Mouse (Mus musculus) MEL (cell line): ENCODE measurements around the gene Slc6a1. TPM values are rescaled to one million over a fixed set of nuclear protein-coding genes. Genes with fewer than 3 reads are reported as not detected.

Experiments used
- DNase-seq: peaks from one replicate; pipeline ENCODE4 v3.0.0; 2011; ENCODE audit warnings: low read depth, low spot score
- H3K27ac ChIP-seq: 2 replicates; pipeline ENCODE4 v1.5.1; 2012; ENCODE audit warnings: low read depth, mild to moderate bottlenecking, control low read depth, low read length, moderate library complexity; ENCODE audit not compliant: control insufficient read depth
- H3K27me3 ChIP-seq, 2 experiments: fragments of 150-350 bp in 1 of 2; sonication (generic) in 1 of 2; 2 replicates each; pipeline ENCODE4 v1.6.1; 2012; ENCODE audit warnings: low read length in 2 of 2, mild to moderate bottlenecking in 2 of 2, improper control_type of control experiment in 1 of 2, moderate library complexity in 1 of 2; ENCODE audit not compliant: insufficient read depth in 2 of 2, control insufficient read depth in 1 of 2
- H3K36me3 ChIP-seq, 2 experiments: 2 replicates each; pipeline ENCODE4 v1.6.1; 2012 to 2014; ENCODE audit warnings: low read length in 2 of 2, improper control_type of control experiment in 1 of 2, inconsistent platforms in 1 of 2, mild to moderate bottlenecking in 1 of 2; ENCODE audit not compliant: insufficient read depth in 2 of 2, control insufficient read depth in 1 of 2
- H3K4me1 ChIP-seq, 2 experiments: fragments of 150-350 bp in 1 of 2; sonication (generic) in 1 of 2; 2 replicates each; pipeline ENCODE4 v1.6.1; 2012; ENCODE audit warnings: low read length in 2 of 2, improper control_type of control experiment in 1 of 2, mild to moderate bottlenecking in 1 of 2; ENCODE audit not compliant: insufficient read depth in 2 of 2, control insufficient read depth in 1 of 2
- H3K4me3 ChIP-seq, 2 experiments: fragments of 150-350 bp in 1 of 2; sonication (generic) in 1 of 2; 2 replicates each; pipeline ENCODE4 v1.5.1; 2012; ENCODE audit warnings: low read depth in 2 of 2, low read length in 2 of 2, mild to moderate bottlenecking in 2 of 2, moderate library complexity in 2 of 2, control low read depth in 1 of 2, improper control_type of control experiment in 1 of 2; ENCODE audit not compliant: control insufficient read depth in 1 of 2, insufficient read depth in 1 of 2
- H3K79me2 ChIP-seq: 2 replicates; pipeline ENCODE4 v1.6.1; 2012; ENCODE audit warnings: mild to moderate bottlenecking, low read length, moderate library complexity; ENCODE audit not compliant: control insufficient read depth, poor library complexity, insufficient read depth
- H3K9ac ChIP-seq: 2 replicates; pipeline ENCODE4 v1.6.1; 2012; ENCODE audit warnings: low read depth, mild to moderate bottlenecking, control low read depth, low read length, moderate library complexity; ENCODE audit not compliant: control insufficient read depth, poor library complexity, severe bottlenecking
- H3K9me3 ChIP-seq: fragments of 150-350 bp; sonication (generic); replicated peaks from 2 replicates; pipeline ENCODE4 v1.6.1; 2012; ENCODE audit warnings: mild to moderate bottlenecking, low read length, improper control_type of control experiment, moderate library complexity; ENCODE audit not compliant: insufficient read depth
- BHLHE40 ChIP-seq: IDR thresholded peaks from 2 replicates; pipeline ENCODE4 v1.6.1; 2012; ENCODE audit warnings: low read depth, mild to moderate bottlenecking, inconsistent platforms, low read length, improper control_type of control experiment, borderline replicate concordance
- CHD1 ChIP-seq: IDR thresholded peaks from 2 replicates; pipeline ENCODE4 v1.6.1; 2012; ENCODE audit warnings: low read depth, mild to moderate bottlenecking, inconsistent platforms, low read length, improper control_type of control experiment
- CTCF ChIP-seq, 3 experiments: IDR thresholded peaks in 2 of 3; conservative IDR thresholded peaks in 1 of 3; 2 replicates each; pipeline ENCODE4 v1.5.1; 2011 to 2012; ENCODE audit warnings: low read length in 3 of 3, low read depth in 2 of 3, mild to moderate bottlenecking in 2 of 3, improper control_type of control experiment in 1 of 3, inconsistent platforms in 1 of 3, mixed read lengths in 1 of 3, moderate library complexity in 1 of 3; ENCODE audit not compliant: control insufficient read depth in 1 of 3, insufficient read depth in 1 of 3, poor library complexity in 1 of 3, severe bottlenecking in 1 of 3
- EP300 ChIP-seq, 2 experiments: IDR thresholded peaks; 2 replicates each; pipeline ENCODE4 v1.6.1; 2011; ENCODE audit warnings: improper control_type of control experiment in 2 of 2, low read length in 2 of 2, low read depth in 1 of 2, mild to moderate bottlenecking in 1 of 2
- GATA1 ChIP-seq: IDR thresholded peaks from 2 replicates; pipeline ENCODE4 v1.6.1; 2011; ENCODE audit warnings: low read depth, low read length, improper control_type of control experiment
- HCFC1 ChIP-seq: IDR thresholded peaks from 2 replicates; pipeline ENCODE4 v1.6.1; 2012; ENCODE audit warnings: low read depth, mild to moderate bottlenecking, inconsistent platforms, low read length, improper control_type of control experiment, moderate library complexity
- JUND ChIP-seq: IDR thresholded peaks from 2 replicates; pipeline ENCODE4 v1.6.1; 2011; ENCODE audit warnings: low read depth, mild to moderate bottlenecking, improper control_type of control experiment, low read length
- MAX ChIP-seq: IDR thresholded peaks from 2 replicates; pipeline ENCODE4 v1.6.1; 2011; ENCODE audit warnings: low read length, improper control_type of control experiment
- MAZ ChIP-seq: IDR thresholded peaks from 2 replicates; pipeline ENCODE4 v1.6.1; 2012; ENCODE audit warnings: low read depth, mild to moderate bottlenecking, inconsistent platforms, low read length, improper control_type of control experiment
- MEF2A ChIP-seq: IDR thresholded peaks from 2 replicates; pipeline ENCODE4 v1.6.1; 2014; ENCODE audit warnings: low read depth, mild to moderate bottlenecking, inconsistent platforms, low read length, improper control_type of control experiment; ENCODE audit not compliant: poor library complexity, insufficient replicate concordance, severe bottlenecking; ENCODE audit errors: extremely low read depth
- MXI1 ChIP-seq: IDR thresholded peaks from 2 replicates; pipeline ENCODE4 v1.6.1; 2011; ENCODE audit warnings: mild to moderate bottlenecking, low read depth, low read length, improper control_type of control experiment
- MYB ChIP-seq: IDR thresholded peaks from 2 replicates; pipeline ENCODE4 v1.6.1; 2011; ENCODE audit warnings: mild to moderate bottlenecking, low read depth, low read length, improper control_type of control experiment
- NRF1 ChIP-seq: IDR thresholded peaks from 2 replicates; pipeline ENCODE4 v1.6.1; 2014; ENCODE audit warnings: low read depth, mild to moderate bottlenecking, inconsistent platforms, low read length, improper control_type of control experiment, moderate library complexity; ENCODE audit not compliant: poor library complexity, insufficient read depth, severe bottlenecking
- POLR2AphosphoS2 ChIP-seq: IDR thresholded peaks from 2 replicates; pipeline ENCODE4 v1.6.1; 2011; ENCODE audit warnings: low read length, improper control_type of control experiment
- POLR2AphosphoS5 ChIP-seq: IDR thresholded peaks from 2 replicates; pipeline ENCODE4 v1.6.1; 2012; ENCODE audit warnings: low read depth, borderline replicate concordance, mild to moderate bottlenecking, inconsistent platforms, low read length, moderate library complexity, mixed read lengths
- RAD21 ChIP-seq: IDR thresholded peaks from 2 replicates; pipeline ENCODE4 v1.6.1; 2011; ENCODE audit warnings: mild to moderate bottlenecking, low read depth, low read length, improper control_type of control experiment
- SIN3A ChIP-seq: IDR thresholded peaks from 2 replicates; pipeline ENCODE4 v1.6.1; 2012; ENCODE audit warnings: low read length, improper control_type of control experiment, inconsistent platforms
- SMC3 ChIP-seq: IDR thresholded peaks from 2 replicates; pipeline ENCODE4 v1.6.1; 2011; ENCODE audit warnings: low read depth, low read length, improper control_type of control experiment
- TAL1 ChIP-seq: IDR thresholded peaks from 2 replicates; pipeline ENCODE4 v1.6.1; 2012; ENCODE audit warnings: mild to moderate bottlenecking, inconsistent platforms, low read length, moderate library complexity, mixed read lengths
- TCF12 ChIP-seq: IDR thresholded peaks from 2 replicates; pipeline ENCODE4 v1.6.1; 2014; ENCODE audit warnings: low read depth, mild to moderate bottlenecking, inconsistent platforms, low read length, improper control_type of control experiment, moderate library complexity
- UBTF ChIP-seq: IDR thresholded peaks from 2 replicates; pipeline ENCODE4 v1.6.1; 2012; ENCODE audit warnings: low read depth, mild to moderate bottlenecking, inconsistent platforms, low read length, improper control_type of control experiment, moderate library complexity, borderline replicate concordance; ENCODE audit not compliant: insufficient read depth
- USF1 ChIP-seq: IDR thresholded peaks from 2 replicates; pipeline ENCODE4 v1.6.1; 2014; ENCODE audit warnings: low read depth, mild to moderate bottlenecking, inconsistent platforms, low read length, improper control_type of control experiment, moderate library complexity
- ZMIZ1 ChIP-seq: IDR thresholded peaks from 2 replicates; pipeline ENCODE4 v1.6.1; 2012; ENCODE audit warnings: low read depth, mild to moderate bottlenecking, inconsistent platforms, low read length, improper control_type of control experiment, moderate library complexity
- ZNF384 ChIP-seq: IDR thresholded peaks from 2 replicates; pipeline ENCODE4 v1.6.1; 2012; ENCODE audit warnings: low read depth, mild to moderate bottlenecking, inconsistent platforms, low read length, improper control_type of control experiment
- polyA plus RNA-seq, 2 experiments: library from polyadenylated mRNA; stranded (reverse) in 1 of 2; unstranded in 1 of 2; fragments of >175 nt in 1 of 2; fragments of >200 nt in 1 of 2; gene quantifications; 2 replicates each; pipeline versions ENCODE4 v1.2.1 to v1.2.4; 2012; ENCODE audit warnings: low replicate concordance in 2 of 2, low read depth in 1 of 2; ENCODE audit not compliant: insufficient read length in 2 of 2, insufficient read depth in 1 of 2, missing spikeins in 1 of 2
- total RNA-seq: library from RNA; depleted of rRNA; stranded (reverse); fragments of 300-350 nt; gene quantifications from 2 replicates; pipeline ENCODE4 v1.2.3, GENCODE M21; 2012

The Slc6a1 gene
- total and polyA plus RNA-seq, 3 experiments, result not detected

DNA sequence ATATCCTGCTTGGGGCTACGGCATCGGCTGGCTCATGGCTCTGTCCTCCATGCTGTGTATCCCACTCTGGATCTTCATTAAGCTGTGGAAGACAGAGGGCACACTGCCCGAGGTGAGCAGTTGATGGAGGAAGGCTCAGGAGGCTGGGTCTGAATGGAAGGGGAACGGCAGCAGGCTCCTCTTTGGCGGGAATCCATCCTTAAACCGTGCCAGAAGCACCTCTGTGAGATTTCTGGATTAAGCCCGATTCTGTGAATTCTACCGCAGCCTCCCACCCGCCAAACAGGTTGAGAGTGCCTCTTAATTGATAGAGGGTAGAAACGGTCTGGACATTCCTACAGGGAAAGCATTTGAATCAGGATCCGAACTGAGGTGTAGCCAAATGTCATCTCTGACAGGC lies 36.8 kb upstream of the Slc6a1 start:
- no peaks in the 10 kb centered on the region for H3K36me3 ChIP-seq
- no peaks in the 10 kb centered on the region for H3K79me2 ChIP-seq
- H3K9ac ChIP-seq, result no peak overlapping the region
- no peak overlapping the region for H3K27ac ChIP-seq
- H3K4me3 ChIP-seq, result no peak overlapping the region
- TF ChIP-seq JUND, result no peak
- TF ChIP-seq MYB, result no peak
- no peak for TF ChIP-seq MEF2A
- TF ChIP-seq SIN3A, result no peak
- no peak for TF ChIP-seq MAZ
- no peak for TF ChIP-seq POLR2AphosphoS5
- TF ChIP-seq MXI1, result no peak
- TF ChIP-seq GATA1, result no peak
- TF ChIP-seq BHLHE40, result no peak
- no peak for TF ChIP-seq CHD1
- no peak for TF ChIP-seq CTCF (IDR thresholded peaks at IDR 0.05 in 2 of 3, conservative IDR thresholded peaks at IDR 0.05 in 1 of 3; ENCODE audit: control insufficient read depth in 1 of 3, insufficient read depth in 1 of 3, low read depth in 2 of 3, low read length in 3 of 3, poor library complexity in 1 of 3, severe bottlenecking in 1 of 3)
- no peak for TF ChIP-seq POLR2AphosphoS2
- TF ChIP-seq TCF12, result no peak
- TF ChIP-seq EP300 (IDR thresholded peaks at IDR 0.05; ENCODE audit: low read depth in 1 of 2, low read length in 2 of 2), result no peak
- no peak for TF ChIP-seq TAL1
- no peak for TF ChIP-seq ZMIZ1
- no peak for TF ChIP-seq ZNF384
- no peaks in the 10 kb centered on the region for H3K27me3 ChIP-seq
- no peaks in the 10 kb centered on the region for H3K4me1 ChIP-seq
- H3K9me3 ChIP-seq, result no peaks in the 10 kb centered on the region
- DNase-seq, result no peak

DNA sequence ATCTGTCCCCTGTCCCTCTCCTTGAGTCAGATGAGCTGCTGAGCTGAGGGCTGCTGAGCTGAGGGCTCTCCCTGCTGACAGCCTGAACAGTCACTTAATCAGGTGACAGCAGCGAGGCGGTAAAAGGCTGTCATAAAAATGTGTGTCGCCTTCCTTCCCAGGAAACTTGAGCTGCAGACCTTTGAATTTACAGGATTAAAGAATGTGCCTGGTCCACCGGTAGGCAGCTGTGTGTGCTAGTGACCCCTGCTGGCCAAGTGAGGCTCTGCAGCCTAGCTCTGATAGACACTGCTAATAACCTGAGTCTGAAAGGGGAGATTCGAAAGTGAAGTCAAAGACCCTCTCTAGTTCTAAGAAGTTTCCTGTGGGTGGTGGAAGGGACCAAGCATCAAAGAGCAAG lies 32.1 kb upstream of the Slc6a1 start:
- H3K4me3 ChIP-seq, result no peak overlapping the region
- H3K36me3 ChIP-seq, result no peaks in the 10 kb centered on the region
- no peaks in the 10 kb centered on the region for H3K9me3 ChIP-seq
- DNase-seq, result peak; percentile 4
- no peaks in the 10 kb centered on the region for H3K27me3 ChIP-seq
- no peak for TF ChIP-seq NRF1
- TF ChIP-seq SIN3A, result no peak
- TF ChIP-seq RAD21, result peak; percentile 1
- TF ChIP-seq GATA1, result no peak
- TF ChIP-seq HCFC1, result no peak
- TF ChIP-seq POLR2AphosphoS2, result no peak
- TF ChIP-seq USF1, result no peak
- peak; percentile 38 to 62 (median 46) for TF ChIP-seq CTCF (IDR thresholded peaks at IDR 0.05 in 2 of 3, conservative IDR thresholded peaks at IDR 0.05 in 1 of 3; ENCODE audit: control insufficient read depth in 1 of 3, insufficient read depth in 1 of 3, low read depth in 2 of 3, low read length in 3 of 3, poor library complexity in 1 of 3, severe bottlenecking in 1 of 3)
- no peak for TF ChIP-seq ZMIZ1
- TF ChIP-seq MEF2A, result no peak
- TF ChIP-seq MAX, result no peak
- TF ChIP-seq SMC3, result peak; percentile 34
- no peak for TF ChIP-seq UBTF
- H3K4me1 ChIP-seq, result no peaks in the 10 kb centered on the region
- H3K27ac ChIP-seq, result no peak overlapping the region
- no peaks in the 10 kb centered on the region for H3K79me2 ChIP-seq
- H3K9ac ChIP-seq, result no peak overlapping the region
